Mouse (Mus musculus): Measurements from ENCODE around the gene Astn2. TPM values are rescaled to one million over a fixed set of nuclear protein-coding genes. Genes with fewer than 3 reads are reported as not detected.

Gene Astn2
- polyA plus RNA-seq, 1 experiment = not detected

DNA sequence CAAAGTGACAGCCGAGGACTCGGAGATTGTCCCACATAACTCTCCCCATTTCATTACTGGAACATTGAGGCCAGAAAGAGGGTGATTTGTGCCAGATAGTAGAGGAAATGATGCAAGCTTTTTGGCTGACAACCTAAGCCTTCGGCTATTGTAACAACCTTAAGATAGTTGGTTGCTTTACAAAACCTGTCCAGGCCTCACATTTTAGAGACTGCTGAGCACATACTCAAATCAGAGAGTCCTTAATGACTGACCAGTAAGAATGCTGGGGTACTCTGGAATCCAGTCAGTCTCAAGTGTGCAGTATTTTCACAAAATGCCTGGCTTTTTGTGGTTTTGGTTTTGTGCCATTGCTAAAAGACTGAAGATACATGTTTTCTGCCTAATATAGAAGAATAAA, 1062.6 kb downstream of the Astn2 start:
- Histone ChIP-seq H3K79me3 (ENCODE audit: low read depth) (no peaks in the 10 kb centered on the region), H3K79me2 (ENCODE audit: control insufficient read depth, insufficient read depth) (no peaks in the 10 kb centered on the region), H3K4me3 (ENCODE audit: insufficient read depth, poor library complexity, severe bottlenecking) (no peak overlapping the region), H3ac (ENCODE audit: control insufficient read depth, insufficient read length, low read depth) (no peak overlapping the region), H3K27me3 (ENCODE audit: control insufficient read depth, insufficient read depth, insufficient read length) (no peaks in the 10 kb centered on the region), H3K36me3 (ENCODE audit: control insufficient read depth, insufficient read depth) (no peaks in the 10 kb centered on the region)
- TF ChIP-seq MYOD1 (IDR thresholded peaks at IDR 0.05; ENCODE audit: control insufficient read depth, insufficient read length, low read depth) (no peak), MYOG (IDR thresholded peaks at IDR 0.05; ENCODE audit: control insufficient read depth, extremely low read depth, insufficient read length) (no peak), CEBPB (IDR thresholded peaks at IDR 0.05; ENCODE audit: low read depth) (no peak), FOSL1 (IDR thresholded peaks at IDR 0.05; ENCODE audit: insufficient read depth, low read length, poor library complexity, severe bottlenecking) (no peak), CTCF (IDR thresholded peaks at IDR 0.05; ENCODE audit: control insufficient read depth, insufficient read depth, insufficient read length) (no peak), MAX (IDR thresholded peaks at IDR 0.05) (no peak), USF1 (IDR thresholded peaks at IDR 0.05; ENCODE audit: low read depth) (no peak)

DNA sequence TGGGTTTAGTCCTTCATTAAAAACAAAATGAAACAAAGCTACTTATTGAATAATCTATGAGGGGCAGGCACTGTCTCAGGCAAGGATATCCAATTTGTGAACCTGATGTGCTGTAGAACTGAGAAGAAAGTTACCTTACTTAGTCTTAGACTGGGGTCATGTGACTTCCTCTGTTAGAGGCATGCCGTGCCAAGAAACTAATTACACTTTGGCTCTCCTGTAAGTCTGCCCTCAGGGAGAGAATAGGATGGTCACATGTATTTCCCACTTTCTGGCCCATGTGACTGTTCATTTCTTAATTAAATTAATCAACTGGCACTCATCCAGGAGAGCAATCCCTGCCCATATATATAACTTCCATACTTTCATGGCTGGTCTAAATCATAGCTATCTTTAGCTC, 1070.7 kb downstream of the Astn2 start:
- TF ChIP-seq CEBPB (IDR thresholded peaks at IDR 0.05; ENCODE audit: low read depth) (no peak), MYOD1 (IDR thresholded peaks at IDR 0.05; ENCODE audit: control insufficient read depth, insufficient read length, low read depth) (no peak), USF1 (IDR thresholded peaks at IDR 0.05; ENCODE audit: low read depth) (no peak)
- Histone ChIP-seq H3K27me3 (ENCODE audit: control insufficient read depth, insufficient read depth, insufficient read length) (no peaks in the 10 kb centered on the region), H3K4me3 (ENCODE audit: insufficient read depth, poor library complexity, severe bottlenecking) (no peak overlapping the region), H3K79me3 (ENCODE audit: low read depth) (no peaks in the 10 kb centered on the region), H3K79me2 (ENCODE audit: control insufficient read depth, insufficient read depth) (no peaks in the 10 kb centered on the region), H3K36me3 (ENCODE audit: control insufficient read depth, insufficient read depth) (no peaks in the 10 kb centered on the region), H3ac (ENCODE audit: control insufficient read depth, insufficient read length, low read depth) (no peak overlapping the region)
